Mouse (Mus musculus) right cerebral cortex, postnatal 14 days (tissue): ENCODE data around the gene 1520401A03Rik.
A peak's percentile ranks its signal among the peaks of the same experiment; 100 is the strongest.

Experiments
- DNase-seq: peaks from one replicate; pipeline ENCODE4 v3.0.0; 2022

1520401A03Rik gene

GRCm38 (mm10) chr17:23699131-23700077 lies 23.2 kb downstream of the 1520401A03Rik start:
- peak; percentile 42 for DNase-seq

- DNase-seq: no peak
Observed at GRCm38 (mm10) chr17:23695801-23696200, 26.8 kb downstream of the 1520401A03Rik start.

GRCm38 (mm10) chr17:23694491-23694890 lies 28.1 kb downstream of the 1520401A03Rik start:
- DNase-seq: no peak

GRCm38 (mm10) chr17:23683856-23684672 lies 38.5 kb downstream of the 1520401A03Rik start, which contains the start of gene Cldn9:
Gene Cldn9, minus strand, starts transcription at chr17:23684026.
- no peak for DNase-seq

GRCm38 (mm10) chr17:23683226-23683625 lies 39.4 kb downstream of the 1520401A03Rik start:
- no peak for DNase-seq

- DNase-seq: no peak
Observed at GRCm38 (mm10) chr17:23682530-23682929, 40.1 kb downstream of the 1520401A03Rik start.

GRCm38 (mm10) chr17:23682092-23682491 lies 40.5 kb downstream of the 1520401A03Rik start:
- no peak for DNase-seq

GRCm38 (mm10) chr17:23681086-23681485 lies 41.5 kb downstream of the 1520401A03Rik start:
- no peak for DNase-seq

- no peak for DNase-seq
Observed at GRCm38 (mm10) chr17:23680336-23680735, 42.2 kb downstream of the 1520401A03Rik start.

- DNase-seq: no peak
Observed at GRCm38 (mm10) chr17:23679127-23679835, 43.3 kb downstream of the 1520401A03Rik start, which contains the start of gene Cldn6. Gene Cldn6, plus strand, starts transcription at chr17:23679249.

- peak; percentile 65 for DNase-seq
Observed at GRCm38 (mm10) chr17:23677236-23677679, 45.3 kb downstream of the 1520401A03Rik start, which contains the start of gene Tnfrsf12a. Gene Tnfrsf12a, minus strand, starts transcription at chr17:23677468.

- no peak for DNase-seq
Observed at GRCm38 (mm10) chr17:23676473-23677031, 46.0 kb downstream of the 1520401A03Rik start.

GRCm38 (mm10) chr17:23675564-23676281 lies 46.9 kb downstream of the 1520401A03Rik start:
- DNase-seq: no peak

GRCm38 (mm10) chr17:23675127-23675526 lies 47.5 kb downstream of the 1520401A03Rik start:
- no peak for DNase-seq

GRCm38 (mm10) chr17:23674271-23674952 lies 48.2 kb downstream of the 1520401A03Rik start:
- DNase-seq: no peak

GRCm38 (mm10) chr17:23673424-23674073 lies 49.0 kb downstream of the 1520401A03Rik start, which contains the start of the genes Hcfc1r1 and Thoc6:
Gene Hcfc1r1, plus strand, starts transcription at chr17:23673596.
Gene Thoc6, minus strand, starts transcription at chr17:23673882.
- DNase-seq: peak; percentile 91

GRCm38 (mm10) chr17:23672761-23673160 lies 49.8 kb downstream of the 1520401A03Rik start:
- no peak for DNase-seq

GRCm38 (mm10) chr17:23671519-23671918 lies 51.1 kb downstream of the 1520401A03Rik start:
- DNase-seq: no peak

GRCm38 (mm10) chr17:23670516-23671074 lies 52.0 kb downstream of the 1520401A03Rik start:
- DNase-seq: no peak

- no peak for DNase-seq
Observed at GRCm38 (mm10) chr17:23665511-23665910, 57.1 kb downstream of the 1520401A03Rik start.
